In the genomic region with DNA sequence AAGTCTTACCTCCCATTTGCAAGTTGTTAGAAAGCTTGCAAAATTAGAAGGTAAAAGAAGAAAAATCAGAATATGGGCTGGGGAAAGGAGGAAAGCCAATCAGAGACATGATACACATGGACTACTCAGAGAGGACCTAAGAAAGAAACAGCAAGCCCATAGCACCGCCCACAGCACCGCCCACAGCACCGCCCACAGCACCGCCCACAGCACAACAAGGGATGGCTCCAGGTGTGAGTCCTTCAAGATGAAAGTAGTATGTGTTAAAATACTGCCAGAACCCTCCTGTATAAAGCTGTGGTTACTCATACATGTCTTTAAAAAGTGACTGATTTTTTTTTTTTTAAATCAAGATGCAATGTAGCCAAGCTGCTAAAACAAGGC, we compare ENCODE assay signal across 8 mouse cellular contexts. TPM values are rescaled to one million over a fixed set of nuclear protein-coding genes. Genes with fewer than 3 reads are reported as not detected.
A peak's percentile ranks its signal among the peaks of the same experiment; 100 is the strongest.
DNase-seq lines count a peak whose midpoint lies in the region; ATAC-seq and TF ChIP-seq lines count a peak whose summit lies in the region.

No protein-coding gene starts in this region.

- H3K4me3 ChIP-seq in hindbrain, postnatal 0 days (ENCODE audit: low read length) = peak overlapping the region; percentile 28; the same call in 1 of the 2 replicates

- no peaks in the 10 kb centered on the region for H3K9me3 ChIP-seq in hindbrain, postnatal 0 days (ENCODE audit: low read length)

- no peaks in the 10 kb centered on the region for H3K36me3 ChIP-seq in hindbrain, postnatal 0 days (ENCODE audit: insufficient read depth, low read length)

- TF ChIP-seq CTCF in hindbrain, postnatal 0 days (IDR thresholded peaks at IDR 0.05; ENCODE audit: low read depth) = no peak

- WGBS in hindbrain, postnatal 0 days = 26% methylated on average over 4 of the region's 4 CpGs

- ATAC-seq in hindbrain, postnatal 0 days = peak; percentile 80
- ATAC-seq in megakaryocyte-erythroid progenitor cell, adult 5-6 weeks (replicated peaks; ENCODE audit: low FRiP score, low TSS enrichment, poor library complexity, severe bottlenecking) = 0 out of 2 replicates have a peak, but pooled peaks have one; percentile 43

- H3K9ac ChIP-seq in hindbrain, postnatal 0 days (replicated peaks; ENCODE audit: low read length) = peak overlapping the region; percentile 35; the same call in 1 of the 2 replicates

- peak overlapping the region; percentile 56 for H3K4me2 ChIP-seq in hindbrain, postnatal 0 days (ENCODE audit: low read depth, low read length)

- H3K27me3 ChIP-seq in hindbrain, postnatal 0 days (ENCODE audit: insufficient read depth, low read length) = no peaks in the 10 kb centered on the region

- H3K4me1 ChIP-seq in hindbrain, postnatal 0 days (ENCODE audit: insufficient read depth, low read length) = peaks cover 10% of the 10 kb centered on the region

- peak; percentile 23 for DNase-seq in cerebellum, adult 11-12 months
- no peak for DNase-seq in cerebellum, adult 9-10 months
- peak; percentile 72 for DNase-seq in ZHBTc4 (ENCODE audit: low read depth, low spot score)
- DNase-seq in hindbrain, postnatal 0 days (ENCODE audit: low spot score) = no peak
- peak; percentile 74 for DNase-seq in yolk sac, embryonic 10.5 days (ENCODE audit: low spot score)
- no peak for DNase-seq in layer of hippocampus, postnatal 10 days (ENCODE audit: low spot score in 2 of 2)
- no peak for DNase-seq in B cell, adult 2 months

- H3K27ac ChIP-seq in hindbrain, postnatal 0 days = peak overlapping the region; percentile 27; the same call in 1 of the 2 replicates

RNA-seq across cellular contexts. Expression of a gene that starts 44.8 kb away (rescaled TPM):
- total RNA-seq in hindbrain, postnatal 0 days (2014; rRNA removed) = 30.9 and 32.5 TPM in 2 replicates
- 23.2 and 23.3 TPM in 2 replicates for polyA plus RNA-seq in hindbrain, postnatal 0 days (2015; fragmentation: Nextera tagmentation; extraction: Ambion mirVana)
- total RNA-seq in megakaryocyte-erythroid progenitor cell, adult 5-6 weeks (2014; fragmentation: Nextera tagmentation) = 53.2 and 66.1 TPM in 2 replicates
- total RNA-seq in megakaryocyte-erythroid progenitor cell, adult 5-6 weeks (2017) = 58.5 and 84.8 TPM in 2 replicates
- total RNA-seq in layer of hippocampus, postnatal 10 days (2021) = 10 to 100 TPM; 36.3 to 44.3 TPM

Comparison
In these comparisons a context has a peak if more than half of its experiments do, and no peak if none do; other contexts are left out.
1. DNase-seq: peak in cerebellum, adult 11-12 months (single experiment), ZHBTc4 (single experiment) and yolk sac, embryonic 10.5 days (single experiment); none in cerebellum, adult 9-10 months (single experiment), hindbrain, postnatal 0 days (single experiment), layer of hippocampus, postnatal 10 days (0 of 2) and B cell, adult 2 months (0 of 2).